ENCODE assay signal across 15 mouse cellular contexts in the genomic region with DNA sequence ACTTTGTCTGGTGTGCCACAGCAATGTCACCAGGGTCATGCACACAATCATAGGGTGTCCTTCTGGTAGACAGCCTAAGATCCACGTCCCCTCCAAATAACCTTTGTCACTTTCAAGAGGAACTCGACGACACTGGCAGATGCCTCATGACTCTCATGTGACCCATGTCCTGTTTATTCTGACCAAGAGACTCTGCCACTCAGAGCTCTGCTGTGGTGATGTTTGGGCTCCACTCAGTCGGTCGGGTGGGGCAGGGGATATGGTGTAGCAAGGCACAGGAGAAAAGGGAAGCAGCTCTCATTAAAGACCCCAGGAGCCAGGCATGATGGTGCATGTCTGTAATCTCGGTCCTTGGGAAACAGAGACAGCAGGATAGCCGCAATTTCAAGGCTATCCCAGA. TPM values are rescaled to one million over a fixed set of nuclear protein-coding genes. Genes with fewer than 3 reads are reported as not detected.
A peak's percentile ranks its signal among the peaks of the same experiment; 100 is the strongest.
DNase-seq lines count a peak whose midpoint lies in the region; ATAC-seq and TF ChIP-seq lines count a peak whose summit lies in the region.
"Had no signal": no experiment of that assay in that cellular context is flagged by ENCODE, and none has a peak within 500 bp of the region (broad histone marks: within the 10 kb centered on the region; RNA-seq: fewer than 3 reads in every experiment).

No protein-coding gene starts in this region.

- intact Hi-C loops in heart, postnatal 36 days (cut with DNase I): no loop called here

- no peak overlapping the region for H3K4me2 ChIP-seq in heart, embryonic 12.5 days
- H3K4me2 ChIP-seq: limb, embryonic 13.5 days; midbrain, embryonic 13.5 days; neural tube, embryonic 15.5 days had no signal

- TF ChIP-seq CTCF in ES-Bruce4 (IDR thresholded peaks at IDR 0.05; ENCODE audit: low read depth, low read length): no peak

- H3K27me3 ChIP-seq in heart, embryonic 12.5 days (replicated peaks): peaks cover 19% of the 10 kb centered on the region; the same call in 1 of the 2 replicates
- no peaks in the 10 kb centered on the region for H3K27me3 ChIP-seq in ES-Bruce4 (ENCODE audit: control insufficient read depth, insufficient read depth, low read length, poor library complexity, severe bottlenecking)
- H3K27me3 ChIP-seq: limb, embryonic 13.5 days; midbrain, embryonic 13.5 days had no signal

- no peak overlapping the region for H3K27ac ChIP-seq in heart, embryonic 12.5 days (ENCODE audit: poor library complexity, severe bottlenecking)
- H3K27ac ChIP-seq in ES-Bruce4 (ENCODE audit: insufficient read depth, low read length): no peak overlapping the region
- H3K27ac ChIP-seq: gastrocnemius, adult 2 months; limb, embryonic 13.5 days; midbrain, embryonic 13.5 days; neural tube, embryonic 15.5 days; stomach, postnatal 0 days had no signal

- H3K36me3 ChIP-seq in heart, embryonic 12.5 days: no peaks in the 10 kb centered on the region
- no peaks in the 10 kb centered on the region for H3K36me3 ChIP-seq in ES-Bruce4 (ENCODE audit: control insufficient read depth, insufficient read depth, low read length, poor library complexity, severe bottlenecking)
- H3K36me3 ChIP-seq: limb, embryonic 13.5 days; midbrain, embryonic 13.5 days; neural tube, embryonic 15.5 days had no signal

- TF ChIP-seq POLR2A in ES-Bruce4 (IDR thresholded peaks at IDR 0.05; ENCODE audit: insufficient read depth, low read length): no peak

- TF ChIP-seq EP300 in ES-Bruce4 (IDR thresholded peaks at IDR 0.05; ENCODE audit: insufficient read depth, low read depth, low read length): no peak

- H3K4me3 ChIP-seq in heart, embryonic 12.5 days: no peak overlapping the region
- peak overlapping the region; percentile 13; the same call in 1 of the 2 replicates for H3K4me3 ChIP-seq in ES-Bruce4 (ENCODE audit: low read depth, low read length)
- H3K4me3 ChIP-seq: gastrocnemius, adult 2 months; limb, embryonic 13.5 days; midbrain, embryonic 13.5 days; neural tube, embryonic 15.5 days had no signal

- H3K9ac ChIP-seq in heart, embryonic 12.5 days: no peak overlapping the region
- H3K9ac ChIP-seq in ES-Bruce4 (ENCODE audit: low read depth, poor library complexity, severe bottlenecking): peak overlapping the region; percentile 36; the same call in 1 of the 2 replicates
- H3K9ac ChIP-seq: limb, embryonic 13.5 days; midbrain, embryonic 13.5 days; neural tube, embryonic 15.5 days had no signal

- no peaks in the 10 kb centered on the region for H3K9me3 ChIP-seq in heart, embryonic 12.5 days (replicated peaks)
- no peaks in the 10 kb centered on the region for H3K9me3 ChIP-seq in ES-Bruce4 (replicated peaks; ENCODE audit: control insufficient read depth, insufficient read depth, low read length, poor library complexity, severe bottlenecking)
- H3K9me3 ChIP-seq: limb, embryonic 13.5 days; midbrain, embryonic 13.5 days; neural tube, embryonic 15.5 days had no signal

- 48% methylated on average over 7 of the region's 7 CpGs for WGBS in heart, embryonic 12.5 days

- no peaks in the 10 kb centered on the region; the same call in 1 of the 2 replicates for H3K4me1 ChIP-seq in heart, embryonic 12.5 days (replicated peaks)
- no peaks in the 10 kb centered on the region for H3K4me1 ChIP-seq in ES-Bruce4 (ENCODE audit: control insufficient read depth, insufficient read depth, low read length)
- H3K4me1 ChIP-seq: limb, embryonic 13.5 days; midbrain, embryonic 13.5 days; neural tube, embryonic 15.5 days had no signal

- DNase-seq in heart, postnatal 36 days: peak; percentile 25 to 38
- DNase-seq in brain, adult 2 months (ENCODE audit: low read depth, low spot score): peak; percentile 37
- DNase-seq in lung, postnatal 4 days: peak; percentile 51 to 60
- no peak for DNase-seq in urinary bladder, adult 2 months (ENCODE audit: low spot score)
- DNase-seq in left cerebral cortex, adult 8-10 months (ENCODE audit: low spot score in 2 of 2): no peak
- no peak for DNase-seq in retina, embryonic 14.5 days (ENCODE audit: low spot score)
- DNase-seq: kidney, adult 11 months had no signal

- no peak for ATAC-seq in heart, embryonic 12.5 days (ENCODE audit: insufficient number of reproducible peaks, low FRiP score)
- ATAC-seq: CD4-positive, CD25-positive, alpha-beta regulatory T cell, adult 4 months; midbrain, embryonic 13.5 days had no signal

RNA-seq across cellular contexts. Expression of a gene that starts 8.2 kb away (rescaled TPM):
- 10 to 100 TPM; 16.0 to 17.2 TPM for total RNA-seq in heart, postnatal 36 days (2021)
- 55.3 and 56.5 TPM in 2 replicates for polyA plus RNA-seq in heart, embryonic 12.5 days (2016; fragmentation: Nextera tagmentation; extraction: Ambion mirVana)
- 60.0 and 61.9 TPM in 2 replicates for polyA plus RNA-seq in ES-Bruce4 (2011; ENCODE audit: insufficient read depth, insufficient read length, low read depth, missing spikeins)
- 172 and 192 TPM in 2 replicates for polyA plus RNA-seq in urinary bladder, adult 2 months (2012; rRNA removed)
- 10 to 100 TPM; 33.0 to 39.0 (median 35.4) TPM for total RNA-seq in left cerebral cortex, adult 8-10 months (2022)

RNA-seq across cellular contexts. Expression of a gene that starts 8.5 kb away (rescaled TPM):
- total RNA-seq in heart, postnatal 36 days (2021): 1 to 10 TPM; 3.7 to 5.4 TPM
- polyA plus RNA-seq in heart, embryonic 12.5 days (2016; fragmentation: Nextera tagmentation; extraction: Ambion mirVana): 9.1 and 9.4 TPM in 2 replicates
- 11.2 and 11.5 TPM in 2 replicates for polyA plus RNA-seq in ES-Bruce4 (2011; ENCODE audit: insufficient read depth, insufficient read length, low read depth, missing spikeins)
- polyA plus RNA-seq in urinary bladder, adult 2 months (2012; rRNA removed): 24.0 and 24.4 TPM in 2 replicates
- total RNA-seq in left cerebral cortex, adult 8-10 months (2022): 10 to 100 TPM; 10.7 to 18.7 (median 13.2) TPM

RNA-seq across cellular contexts. Expression of a gene that starts 40.8 kb away (rescaled TPM):
- 1 to 10 TPM; 2.6 to 7.0 TPM for total RNA-seq in heart, postnatal 36 days (2021)
- polyA plus RNA-seq in heart, embryonic 12.5 days (2016; fragmentation: Nextera tagmentation; extraction: Ambion mirVana): 0.95 and 0.96 TPM in 2 replicates
- 3.9 and 4.2 TPM in 2 replicates for polyA plus RNA-seq in ES-Bruce4 (2011; ENCODE audit: insufficient read depth, insufficient read length, low read depth, missing spikeins)
- 58.9 and 66.3 TPM in 2 replicates for polyA plus RNA-seq in urinary bladder, adult 2 months (2012; rRNA removed)
- total RNA-seq in left cerebral cortex, adult 8-10 months (2022): 1 to 10 TPM; 1.1 to 2.4 (median 1.5) TPM

Comparison
In these comparisons a context has a peak if more than half of its experiments do, and no peak if none do; other contexts are left out.
1. DNase-seq: peak in heart, postnatal 36 days (2 of 2), brain, adult 2 months (single experiment) and lung, postnatal 4 days (2 of 2); none in urinary bladder, adult 2 months (single experiment), left cerebral cortex, adult 8-10 months (0 of 2) and retina, embryonic 14.5 days (single experiment).
2. RNA of a gene that starts 40.8 kb away (polyA plus RNA-seq): 58.9 to 66.3 TPM in urinary bladder, adult 2 months; 3.9 to 4.2 TPM in ES-Bruce4 and 0.95 to 0.96 TPM in heart, embryonic 12.5 days; every median in the first group is over 10 times any median in the second.